Mouse (Mus musculus) MEL (cell line): ENCODE measurements around the gene Treml2.

ENCODE experiments used
- CHD2 ChIP-seq: IDR thresholded peaks from 2 replicates; pipeline ENCODE4 v1.6.1; 2011; ENCODE audit warnings: low read length, improper control_type of control experiment
- CTCF ChIP-seq, 3 experiments: IDR thresholded peaks in 2 of 3; conservative IDR thresholded peaks in 1 of 3; 2 replicates each; pipeline ENCODE4 v1.5.1; 2011 to 2012; ENCODE audit warnings: low read length in 3 of 3, low read depth in 2 of 3, mild to moderate bottlenecking in 2 of 3, improper control_type of control experiment in 1 of 3, inconsistent platforms in 1 of 3, mixed read lengths in 1 of 3, moderate library complexity in 1 of 3; ENCODE audit not compliant: control insufficient read depth in 1 of 3, insufficient read depth in 1 of 3, poor library complexity in 1 of 3, severe bottlenecking in 1 of 3
- EP300 ChIP-seq, 2 experiments: IDR thresholded peaks; 2 replicates each; pipeline ENCODE4 v1.6.1; 2011; ENCODE audit warnings: improper control_type of control experiment in 2 of 2, low read length in 2 of 2, low read depth in 1 of 2, mild to moderate bottlenecking in 1 of 2
- ETS1 ChIP-seq: IDR thresholded peaks from 2 replicates; pipeline ENCODE4 v1.6.1; 2012; ENCODE audit warnings: low read depth, mild to moderate bottlenecking, inconsistent platforms, low read length, improper control_type of control experiment, moderate library complexity
- HCFC1 ChIP-seq: IDR thresholded peaks from 2 replicates; pipeline ENCODE4 v1.6.1; 2012; ENCODE audit warnings: low read depth, mild to moderate bottlenecking, inconsistent platforms, low read length, improper control_type of control experiment, moderate library complexity
- MAX ChIP-seq: IDR thresholded peaks from 2 replicates; pipeline ENCODE4 v1.6.1; 2011; ENCODE audit warnings: low read length, improper control_type of control experiment
- MAZ ChIP-seq: IDR thresholded peaks from 2 replicates; pipeline ENCODE4 v1.6.1; 2012; ENCODE audit warnings: low read depth, mild to moderate bottlenecking, inconsistent platforms, low read length, improper control_type of control experiment
- MEF2A ChIP-seq: IDR thresholded peaks from 2 replicates; pipeline ENCODE4 v1.6.1; 2014; ENCODE audit warnings: low read depth, mild to moderate bottlenecking, inconsistent platforms, low read length, improper control_type of control experiment; ENCODE audit not compliant: poor library complexity, insufficient replicate concordance, severe bottlenecking; ENCODE audit errors: extremely low read depth
- NRF1 ChIP-seq: IDR thresholded peaks from 2 replicates; pipeline ENCODE4 v1.6.1; 2014; ENCODE audit warnings: low read depth, mild to moderate bottlenecking, inconsistent platforms, low read length, improper control_type of control experiment, moderate library complexity; ENCODE audit not compliant: poor library complexity, insufficient read depth, severe bottlenecking
- POLR2A ChIP-seq, 2 experiments: IDR thresholded peaks; 2 replicates each; pipeline ENCODE4 v1.6.1; 2011 to 2012; ENCODE audit warnings: low read length in 2 of 2, mild to moderate bottlenecking in 2 of 2, control low read depth in 1 of 2, improper control_type of control experiment in 1 of 2, low read depth in 1 of 2, moderate library complexity in 1 of 2; ENCODE audit not compliant: control insufficient read depth in 1 of 2, insufficient read depth in 1 of 2, poor library complexity in 1 of 2
- POLR2AphosphoS2 ChIP-seq: IDR thresholded peaks from 2 replicates; pipeline ENCODE4 v1.6.1; 2011; ENCODE audit warnings: low read length, improper control_type of control experiment
- USF1 ChIP-seq: IDR thresholded peaks from 2 replicates; pipeline ENCODE4 v1.6.1; 2014; ENCODE audit warnings: low read depth, mild to moderate bottlenecking, inconsistent platforms, low read length, improper control_type of control experiment, moderate library complexity
- USF2 ChIP-seq, 2 experiments: IDR thresholded peaks; 2 replicates each; pipeline ENCODE4 v1.6.1; 2011 to 2012; ENCODE audit warnings: improper control_type of control experiment in 2 of 2, low read length in 2 of 2, borderline replicate concordance in 1 of 2, inconsistent platforms in 1 of 2, low read depth in 1 of 2, mild to moderate bottlenecking in 1 of 2; ENCODE audit not compliant: insufficient read depth in 1 of 2
- ZKSCAN1 ChIP-seq: IDR thresholded peaks from 2 replicates; pipeline ENCODE4 v1.6.1; 2012; ENCODE audit warnings: low read depth, mild to moderate bottlenecking, inconsistent platforms, low read length, improper control_type of control experiment, moderate library complexity

GRCm38 (mm10) chr17:48301792-48302191 lies 2.5 kb downstream of the Treml2 start:
- TF ChIP-seq USF2 (IDR thresholded peaks at IDR 0.05; ENCODE audit: borderline replicate concordance in 1 of 2, insufficient read depth in 1 of 2, low read depth in 1 of 2, low read length in 2 of 2) (no peak), POLR2AphosphoS2 (no peak), EP300 (IDR thresholded peaks at IDR 0.05; ENCODE audit: low read depth in 1 of 2, low read length in 2 of 2) (no peak), CHD2 (no peak), CTCF (IDR thresholded peaks at IDR 0.05 in 2 of 3, conservative IDR thresholded peaks at IDR 0.05 in 1 of 3; ENCODE audit: control insufficient read depth in 1 of 3, insufficient read depth in 1 of 3, low read depth in 2 of 3, low read length in 3 of 3, poor library complexity in 1 of 3, severe bottlenecking in 1 of 3) (no peak), POLR2A (IDR thresholded peaks at IDR 0.05; ENCODE audit: control insufficient read depth in 1 of 2, insufficient read depth in 1 of 2, low read depth in 1 of 2, low read length in 2 of 2, poor library complexity in 1 of 2) (no peak), MEF2A (no peak), ZKSCAN1 (no peak), USF1 (no peak), NRF1 (no peak), MAX (no peak), ETS1 (no peak), MAZ (no peak), HCFC1 (no peak)
